Mouse (Mus musculus): Measurements from ENCODE around the gene Pde8a. TPM values are rescaled to one million over a fixed set of nuclear protein-coding genes. Genes with fewer than 3 reads are reported as not detected.
A peak's percentile ranks its signal among the peaks of the same experiment; 100 is the strongest.

The Pde8a gene
- polyA plus RNA-seq, 1 experiment from 2014 or later: 4.1 TPM

DNA sequence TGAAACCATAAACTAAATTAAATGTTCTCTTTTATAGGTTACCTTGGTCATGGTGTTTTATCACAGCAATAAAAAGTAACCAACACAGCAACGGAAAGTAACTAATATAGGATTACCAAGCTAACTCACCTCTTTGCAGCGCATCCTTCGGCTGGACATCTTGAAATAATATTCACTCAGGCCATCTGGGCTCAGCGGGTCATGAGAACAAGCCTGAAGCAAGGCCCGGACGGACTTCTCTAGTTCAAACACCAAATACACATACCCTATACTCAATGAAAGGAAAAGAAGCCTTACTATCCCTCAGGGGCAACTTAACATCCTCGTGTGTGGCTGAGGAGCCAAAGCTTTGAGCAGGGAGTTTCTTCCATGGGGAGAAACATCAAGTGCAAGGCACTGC is 142.3 kb downstream of the Pde8a start:
- no peaks in the 10 kb centered on the region for H3K9me3 ChIP-seq (replicated peaks; ENCODE audit: control insufficient read depth, low read length)
- H3K9ac ChIP-seq (replicated peaks; ENCODE audit: low read length): no peak overlapping the region
- ATAC-seq (replicated peaks; ENCODE audit: insufficient number of reproducible peaks, low FRiP score, low TSS enrichment, low read depth) (no peak), DNase-seq (ENCODE audit: low spot score) (no peak)
- H3K36me3 ChIP-seq (replicated peaks; ENCODE audit: control insufficient read depth, insufficient read depth, low read depth, low read length): no peaks in the 10 kb centered on the region
- H3K4me3 ChIP-seq (ENCODE audit: low read depth, low read length): no peak overlapping the region
- no peak overlapping the region for H3K27ac ChIP-seq (replicated peaks; ENCODE audit: low read depth, low read length)
- no peaks in the 10 kb centered on the region for H3K27me3 ChIP-seq (ENCODE audit: control insufficient read depth, insufficient read depth, low read length)
- H3K4me2 ChIP-seq (ENCODE audit: low read depth, low read length): no peak overlapping the region
- H3K4me1 ChIP-seq (ENCODE audit: control insufficient read depth, insufficient read depth, low read length): no peaks in the 10 kb centered on the region
- 60% methylated on average over 7 of the region's 7 CpGs for WGBS

DNA sequence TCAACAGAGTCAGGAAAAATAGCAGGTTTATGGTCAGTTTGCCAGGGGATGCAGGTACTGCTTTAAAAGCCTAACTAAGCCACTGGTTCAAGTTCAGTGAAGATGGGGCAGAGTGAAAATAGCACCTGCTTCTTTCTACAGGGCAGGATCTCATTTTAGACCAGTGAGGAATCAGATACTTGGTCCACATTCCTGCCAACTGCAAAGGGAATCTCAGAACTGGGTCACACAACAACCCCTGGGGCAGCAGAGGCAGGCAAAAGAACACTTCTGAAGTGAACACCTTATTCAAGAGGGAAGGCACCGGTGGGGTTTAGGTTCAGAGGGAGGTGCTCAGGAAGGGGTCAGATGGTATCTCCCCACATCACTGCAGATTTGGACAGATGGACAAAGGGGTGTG is 143.0 kb downstream of the Pde8a start:
- H3K9ac ChIP-seq (replicated peaks; ENCODE audit: low read length): no peak overlapping the region
- no peaks in the 10 kb centered on the region for H3K4me1 ChIP-seq (ENCODE audit: control insufficient read depth, insufficient read depth, low read length)
- H3K4me3 ChIP-seq (ENCODE audit: low read depth, low read length): no peak overlapping the region
- H3K4me2 ChIP-seq (ENCODE audit: low read depth, low read length): no peak overlapping the region
- no peaks in the 10 kb centered on the region for H3K9me3 ChIP-seq (replicated peaks; ENCODE audit: control insufficient read depth, low read length)
- no peak overlapping the region for H3K27ac ChIP-seq (replicated peaks; ENCODE audit: low read depth, low read length)
- ATAC-seq (replicated peaks; ENCODE audit: insufficient number of reproducible peaks, low FRiP score, low TSS enrichment, low read depth): no peak
- DNase-seq (ENCODE audit: low spot score): no peak
- WGBS: 78% methylated on average over 1 of the region's 1 CpGs
- no peaks in the 10 kb centered on the region for H3K27me3 ChIP-seq (ENCODE audit: control insufficient read depth, insufficient read depth, low read length)
- H3K36me3 ChIP-seq (replicated peaks; ENCODE audit: control insufficient read depth, insufficient read depth, low read depth, low read length): no peaks in the 10 kb centered on the region

- H3K36me3 ChIP-seq (replicated peaks; ENCODE audit: control insufficient read depth, insufficient read depth, low read depth, low read length): no peaks in the 10 kb centered on the region
- WGBS: 81% methylated on average over 7 of the region's 7 CpGs
- H3K27me3 ChIP-seq (ENCODE audit: control insufficient read depth, insufficient read depth, low read length): no peaks in the 10 kb centered on the region
- no peak overlapping the region for H3K4me3 ChIP-seq (ENCODE audit: low read depth, low read length)
- no peak overlapping the region for H3K27ac ChIP-seq (replicated peaks; ENCODE audit: low read depth, low read length)
- no peak overlapping the region for H3K9ac ChIP-seq (replicated peaks; ENCODE audit: low read length)
- no peaks in the 10 kb centered on the region for H3K9me3 ChIP-seq (replicated peaks; ENCODE audit: control insufficient read depth, low read length)
- DNase-seq (ENCODE audit: low spot score) (no peak), ATAC-seq (replicated peaks; ENCODE audit: insufficient number of reproducible peaks, low FRiP score, low TSS enrichment, low read depth) (no peak)
- no peak overlapping the region for H3K4me2 ChIP-seq (ENCODE audit: low read depth, low read length)
- H3K4me1 ChIP-seq (ENCODE audit: control insufficient read depth, insufficient read depth, low read length): no peaks in the 10 kb centered on the region
Observed at GRCm38 (mm10) chr7:81356975-81357374, 143.6 kb downstream of the Pde8a start.

GRCm38 (mm10) chr7:81367946-81368345 is 154.6 kb downstream of the Pde8a start:
- no peak overlapping the region for H3K27ac ChIP-seq (replicated peaks; ENCODE audit: low read depth, low read length)
- H3K4me3 ChIP-seq (ENCODE audit: low read depth, low read length): no peak overlapping the region
- H3K9ac ChIP-seq (replicated peaks; ENCODE audit: low read length): no peak overlapping the region
- no peaks in the 10 kb centered on the region for H3K9me3 ChIP-seq (replicated peaks; ENCODE audit: control insufficient read depth, low read length)
- no peaks in the 10 kb centered on the region for H3K36me3 ChIP-seq (replicated peaks; ENCODE audit: control insufficient read depth, insufficient read depth, low read depth, low read length)
- H3K27me3 ChIP-seq (ENCODE audit: control insufficient read depth, insufficient read depth, low read length): no peaks in the 10 kb centered on the region
- ATAC-seq (replicated peaks; ENCODE audit: insufficient number of reproducible peaks, low FRiP score, low TSS enrichment, low read depth) (no peak), DNase-seq (ENCODE audit: low spot score) (no peak)
- no peaks in the 10 kb centered on the region for H3K4me1 ChIP-seq (ENCODE audit: control insufficient read depth, insufficient read depth, low read length)
- WGBS: 79% methylated on average over 3 of the region's 3 CpGs
- no peak overlapping the region for H3K4me2 ChIP-seq (ENCODE audit: low read depth, low read length)

GRCm38 (mm10) chr7:81369724-81370123 is 156.3 kb downstream of the Pde8a start:
- no peaks in the 10 kb centered on the region for H3K27me3 ChIP-seq (ENCODE audit: control insufficient read depth, insufficient read depth, low read length)
- ATAC-seq (replicated peaks; ENCODE audit: insufficient number of reproducible peaks, low FRiP score, low TSS enrichment, low read depth) (no peak), DNase-seq (ENCODE audit: low spot score) (no peak)
- H3K4me2 ChIP-seq (ENCODE audit: low read depth, low read length): no peak overlapping the region
- no peak overlapping the region for H3K27ac ChIP-seq (replicated peaks; ENCODE audit: low read depth, low read length)
- H3K36me3 ChIP-seq (replicated peaks; ENCODE audit: control insufficient read depth, insufficient read depth, low read depth, low read length): no peaks in the 10 kb centered on the region
- no peaks in the 10 kb centered on the region for H3K4me1 ChIP-seq (ENCODE audit: control insufficient read depth, insufficient read depth, low read length)
- H3K4me3 ChIP-seq (ENCODE audit: low read depth, low read length): no peak overlapping the region
- no peak overlapping the region for H3K9ac ChIP-seq (replicated peaks; ENCODE audit: low read length)
- WGBS: 51% methylated on average over 3 of the region's 3 CpGs
- no peaks in the 10 kb centered on the region for H3K9me3 ChIP-seq (replicated peaks; ENCODE audit: control insufficient read depth, low read length)

DNA sequence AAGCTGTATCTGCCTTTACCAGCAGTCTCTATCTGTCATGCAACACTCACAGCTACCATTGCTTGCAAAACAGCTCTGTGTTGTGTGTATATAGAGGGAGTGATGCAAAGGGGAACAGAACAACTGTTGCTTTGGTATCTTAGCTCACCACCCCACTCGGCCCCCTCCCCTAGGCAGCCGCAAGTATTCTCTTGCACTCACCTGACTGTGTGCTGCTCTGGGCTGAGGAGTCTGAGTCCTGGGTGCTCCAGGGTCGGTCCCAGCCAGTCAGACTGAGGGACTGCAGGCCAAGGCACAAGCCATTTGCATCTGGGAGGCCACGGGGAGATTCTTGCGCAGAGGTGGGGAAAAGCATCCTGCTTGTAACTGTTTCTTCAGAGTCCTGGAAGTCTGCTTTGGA is 158.4 kb downstream of the Pde8a start:
- Histone ChIP-seq H3K4me3 (ENCODE audit: low read depth, low read length) (no peak overlapping the region), H3K36me3 (replicated peaks; ENCODE audit: control insufficient read depth, insufficient read depth, low read depth, low read length) (no peaks in the 10 kb centered on the region), H3K4me2 (ENCODE audit: low read depth, low read length) (no peak overlapping the region), H3K9me3 (replicated peaks; ENCODE audit: control insufficient read depth, low read length) (no peaks in the 10 kb centered on the region), H3K4me1 (ENCODE audit: control insufficient read depth, insufficient read depth, low read length) (no peaks in the 10 kb centered on the region), H3K27me3 (ENCODE audit: control insufficient read depth, insufficient read depth, low read length) (no peaks in the 10 kb centered on the region), H3K9ac (replicated peaks; ENCODE audit: low read length) (no peak overlapping the region), H3K27ac (replicated peaks; ENCODE audit: low read depth, low read length) (no peak overlapping the region)
- no peak for ATAC-seq (replicated peaks; ENCODE audit: insufficient number of reproducible peaks, low FRiP score, low TSS enrichment, low read depth)
- DNase-seq (ENCODE audit: low spot score): no peak
- WGBS: 13% methylated on average over 5 of the region's 5 CpGs

DNA sequence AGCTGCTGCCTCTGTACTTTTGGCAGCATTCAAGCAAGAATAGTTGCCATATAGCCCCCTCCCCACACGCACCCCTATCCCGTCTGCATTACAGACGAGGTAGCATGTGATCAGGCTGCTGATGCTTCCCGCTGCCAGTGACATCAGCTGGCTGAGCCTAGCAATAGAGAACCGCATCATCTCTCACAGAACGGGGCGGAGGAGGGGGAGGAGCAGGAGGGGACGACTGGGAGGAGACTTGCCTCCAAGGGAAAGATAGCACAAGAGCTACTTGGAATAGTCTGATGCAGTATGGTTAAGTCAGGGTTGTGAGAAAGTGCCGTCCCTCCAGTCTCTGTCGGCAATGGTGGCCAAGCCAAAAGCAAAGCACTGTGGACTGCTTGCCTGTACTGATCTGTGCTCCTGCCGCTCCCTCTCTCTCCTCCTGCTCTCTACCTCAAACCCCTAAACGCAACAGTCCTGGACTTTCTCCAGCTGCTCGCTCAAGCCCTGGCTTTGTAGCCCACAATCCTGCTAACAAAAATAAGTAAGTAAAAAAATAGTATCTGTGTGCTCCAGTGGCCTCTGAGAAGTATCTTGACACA is 159.0 kb downstream of the Pde8a start:
- H3K4me3 ChIP-seq (ENCODE audit: low read depth, low read length): no peak overlapping the region
- peak overlapping the region; percentile 21 for H3K4me2 ChIP-seq (ENCODE audit: low read depth, low read length)
- H3K36me3 ChIP-seq (replicated peaks; ENCODE audit: control insufficient read depth, insufficient read depth, low read depth, low read length): no peaks in the 10 kb centered on the region
- DNase-seq (ENCODE audit: low spot score) (peak; percentile 61), ATAC-seq (replicated peaks; ENCODE audit: insufficient number of reproducible peaks, low FRiP score, low TSS enrichment, low read depth) (peak; percentile 59; the same call in 1 of the 2 replicates)
- H3K27me3 ChIP-seq (ENCODE audit: control insufficient read depth, insufficient read depth, low read length): no peaks in the 10 kb centered on the region
- peak overlapping the region; percentile 32; the same call in 1 of the 2 replicates for H3K9ac ChIP-seq (replicated peaks; ENCODE audit: low read length)
- no peaks in the 10 kb centered on the region for H3K9me3 ChIP-seq (replicated peaks; ENCODE audit: control insufficient read depth, low read length)
- no peak overlapping the region for H3K27ac ChIP-seq (replicated peaks; ENCODE audit: low read depth, low read length)
- WGBS: 7% methylated on average over 13 of the region's 13 CpGs
- no peaks in the 10 kb centered on the region for H3K4me1 ChIP-seq (ENCODE audit: control insufficient read depth, insufficient read depth, low read length)

- H3K4me1 ChIP-seq (ENCODE audit: control insufficient read depth, insufficient read depth, low read length): no peaks in the 10 kb centered on the region
- no peak overlapping the region for H3K4me3 ChIP-seq (ENCODE audit: low read depth, low read length)
- H3K36me3 ChIP-seq (replicated peaks; ENCODE audit: control insufficient read depth, insufficient read depth, low read depth, low read length): no peaks in the 10 kb centered on the region
- WGBS: 79% methylated on average over 1 of the region's 1 CpGs
- DNase-seq (ENCODE audit: low spot score) (no peak), ATAC-seq (replicated peaks; ENCODE audit: insufficient number of reproducible peaks, low FRiP score, low TSS enrichment, low read depth) (no peak)
- no peak overlapping the region for H3K4me2 ChIP-seq (ENCODE audit: low read depth, low read length)
- H3K9me3 ChIP-seq (replicated peaks; ENCODE audit: control insufficient read depth, low read length): no peaks in the 10 kb centered on the region
- H3K9ac ChIP-seq (replicated peaks; ENCODE audit: low read length): no peak overlapping the region
- H3K27ac ChIP-seq (replicated peaks; ENCODE audit: low read depth, low read length): no peak overlapping the region
- H3K27me3 ChIP-seq (ENCODE audit: control insufficient read depth, insufficient read depth, low read length): no peaks in the 10 kb centered on the region
Observed at GRCm38 (mm10) chr7:81379363-81379762, 166.0 kb downstream of the Pde8a start.

Data from embryonic facial prominence, embryonic 11.5 days (tissue).